Mouse (Mus musculus): ENCODE measurements around the gene Npm3. TPM values are rescaled to one million over a fixed set of nuclear protein-coding genes. Genes with fewer than 3 reads are reported as not detected.
A peak's percentile ranks its signal among the peaks of the same experiment; 100 is the strongest.

The Npm3 gene
- polyA plus RNA-seq, 1 experiment from 2014 or later = 16.0 TPM

DNA sequence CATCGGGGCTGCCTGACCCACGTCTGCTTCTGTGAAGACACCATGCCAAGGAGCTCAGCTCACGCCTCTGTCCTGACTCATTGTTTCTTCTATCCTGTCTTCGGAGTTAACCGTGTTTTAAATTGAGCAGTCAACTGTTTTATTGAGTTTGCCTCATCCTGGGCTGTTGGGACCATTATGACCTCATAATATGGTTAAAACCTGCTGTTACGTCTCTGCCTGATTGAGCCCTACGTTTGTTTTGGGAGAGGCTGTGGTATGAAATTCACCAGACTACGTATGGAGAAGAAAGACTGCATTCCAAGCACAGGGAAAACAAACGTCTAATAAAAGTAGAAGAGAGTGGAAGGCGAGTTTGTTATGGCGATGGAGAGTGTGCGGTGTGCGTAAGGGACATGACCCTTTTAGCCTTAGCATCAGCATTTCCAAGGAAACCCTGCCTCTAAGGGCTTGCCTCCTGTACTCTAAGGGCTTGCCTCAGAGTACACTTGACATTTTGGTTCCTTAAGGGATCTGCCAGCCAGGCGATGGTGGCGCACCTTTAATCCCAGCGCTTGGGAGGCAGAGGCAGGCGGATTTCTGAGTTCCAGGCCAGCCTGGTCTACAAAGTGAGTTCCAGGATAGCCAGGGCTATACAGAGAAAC, 34.7 kb upstream of the Npm3 start:
- H3K4me3 ChIP-seq (replicated peaks) = peak overlapping the region; percentile 90
- H3K9me3 ChIP-seq = no peaks in the 10 kb centered on the region
- WGBS = 30% methylated on average over 17 of the region's 17 CpGs
- no peak for ATAC-seq (ENCODE audit: insufficient read depth, low FRiP score, low read depth)
- H3K27me3 ChIP-seq (replicated peaks) = no peaks in the 10 kb centered on the region
- peak overlapping the region; percentile 60; the same call in 1 of the 2 replicates for H3K27ac ChIP-seq
- H3K9ac ChIP-seq = no peak overlapping the region
- 0 out of 2 replicates have a peak, but pooled peaks cover 8% of the 10 kb centered on the region for H3K36me3 ChIP-seq
- peaks cover 15% of the 10 kb centered on the region for H3K4me1 ChIP-seq
- H3K4me2 ChIP-seq = peak overlapping the region; percentile 59

DNA sequence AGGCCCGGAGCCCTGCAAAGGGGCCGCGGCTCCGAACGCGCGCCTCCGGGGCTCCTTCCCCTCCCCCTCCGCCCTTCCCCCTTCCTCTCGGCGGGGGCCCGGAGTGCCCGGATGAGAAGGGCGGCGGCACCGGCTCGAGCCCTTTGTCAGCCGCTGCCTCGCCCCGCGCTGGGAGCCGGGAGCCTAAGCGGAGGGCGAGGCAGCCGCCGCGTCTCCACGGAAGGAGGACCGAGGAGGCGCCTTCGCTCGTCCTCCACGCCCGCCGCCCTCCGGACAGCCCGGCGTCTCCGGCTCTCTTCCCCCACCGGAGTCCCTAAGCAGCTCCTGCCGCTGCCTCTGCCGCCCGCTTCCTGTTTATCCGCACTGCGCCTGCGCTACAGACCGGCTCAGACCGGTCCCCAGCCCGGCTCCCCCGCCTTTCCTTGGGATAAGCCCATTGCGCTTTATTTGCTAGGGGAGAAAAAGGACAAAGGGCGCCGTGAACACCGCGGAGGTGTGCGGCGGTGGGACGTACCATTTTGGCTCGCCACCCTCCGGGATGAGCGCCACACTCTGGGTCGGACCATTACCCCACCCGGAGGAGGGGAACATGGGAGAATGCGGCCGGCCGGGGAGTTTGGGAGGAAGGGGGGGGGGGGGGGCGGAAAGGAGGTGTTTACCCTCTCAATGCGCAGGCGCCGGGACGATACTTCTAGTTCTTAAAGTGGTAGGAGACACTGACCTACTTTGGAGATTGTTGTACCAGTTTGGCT, 34.0 kb upstream of the Npm3 start, which contains the start of gene Mgea5:
Gene Mgea5 (minus strand): TSS at position 657 of the 752 bp plus-strand sequence.
- peak within 1 kb of the TSS; percentile 59 for H3K4me2 ChIP-seq
- no peaks in the 10 kb centered on the region for H3K27me3 ChIP-seq (replicated peaks)
- H3K27ac ChIP-seq = peak within 1 kb of the TSS; percentile 97
- peak; percentile 98 for ATAC-seq (ENCODE audit: insufficient read depth, low FRiP score, low read depth)
- H3K36me3 ChIP-seq = peaks cover 8% of the 10 kb centered on the region; the same call in 1 of the 2 replicates
- under 1% methylated on average over 58 of the region's 71 CpGs for WGBS
- peaks cover 15% of the 10 kb centered on the region for H3K4me1 ChIP-seq
- peak within 1 kb of the TSS; percentile 90 for H3K4me3 ChIP-seq (replicated peaks)
- H3K9ac ChIP-seq = peak within 1 kb of the TSS; percentile 97
- H3K9me3 ChIP-seq = no peaks in the 10 kb centered on the region

DNA sequence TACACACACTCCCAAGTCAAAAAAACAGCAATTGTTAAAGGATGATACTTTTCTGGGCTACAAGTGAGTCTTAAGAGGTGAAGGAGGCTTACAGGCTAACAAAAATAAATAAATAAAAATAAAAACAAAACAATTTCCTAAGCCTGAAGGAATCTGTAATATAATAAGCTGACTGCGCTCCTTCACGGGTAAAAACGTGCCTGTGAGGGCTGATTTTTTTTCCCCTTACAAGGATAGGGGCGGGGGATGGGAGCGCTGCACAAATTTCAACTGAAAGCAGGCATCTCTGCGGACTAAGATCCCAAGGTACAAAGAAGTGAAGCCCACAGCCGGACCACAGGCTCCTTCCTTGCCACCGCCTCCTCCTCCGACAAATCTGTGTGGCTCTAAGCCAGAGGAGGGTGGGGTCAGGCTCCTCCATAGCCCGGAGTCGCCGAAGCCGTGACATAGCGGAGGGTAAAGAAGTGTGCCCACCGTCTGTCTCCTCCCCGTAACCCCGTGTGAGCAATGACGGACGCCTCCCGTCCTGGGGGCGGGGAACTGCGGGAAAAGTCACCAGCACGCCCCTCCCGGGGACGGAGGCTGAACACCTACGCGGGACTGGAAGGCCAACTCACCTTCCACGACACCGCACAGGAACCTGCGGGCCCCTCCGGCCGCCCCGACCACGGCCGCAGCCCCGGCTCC, 33.1 kb upstream of the Npm3 start:
- peak overlapping the region; percentile 90 for H3K4me3 ChIP-seq (replicated peaks)
- H3K36me3 ChIP-seq = peaks cover 16% of the 10 kb centered on the region; the same call in 1 of the 2 replicates
- H3K4me2 ChIP-seq = peak overlapping the region; percentile 54
- H3K27ac ChIP-seq = peak overlapping the region; percentile 97
- under 1% methylated on average over 36 of the region's 36 CpGs for WGBS
- H3K9me3 ChIP-seq = no peaks in the 10 kb centered on the region
- peak overlapping the region; percentile 97 for H3K9ac ChIP-seq
- peak; percentile 27; the same call in 1 of the 2 replicates for ATAC-seq (ENCODE audit: insufficient read depth, low FRiP score, low read depth)
- H3K4me1 ChIP-seq = peaks cover 15% of the 10 kb centered on the region
- H3K27me3 ChIP-seq (replicated peaks) = no peaks in the 10 kb centered on the region

DNA sequence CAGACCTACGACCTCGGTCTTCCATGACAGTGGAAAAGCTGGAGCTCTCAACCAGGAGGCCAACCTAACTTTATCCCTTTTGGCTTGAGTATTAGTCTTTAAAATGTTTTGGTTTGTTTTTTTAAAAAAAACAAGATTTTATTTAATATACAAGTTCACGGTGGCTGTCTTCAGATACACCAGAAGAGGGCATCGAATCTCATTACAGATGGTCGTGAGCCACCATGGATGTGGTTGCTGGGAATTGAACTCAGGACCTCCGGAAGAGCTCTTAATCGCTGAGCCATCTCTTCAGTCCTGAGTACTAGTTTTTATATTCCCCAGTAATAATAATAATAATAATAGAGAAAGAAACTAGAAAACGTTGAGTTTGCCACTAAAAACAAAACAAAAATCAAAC, 32.3 kb upstream of the Npm3 start:
- 61% methylated on average over 8 of the region's 8 CpGs for WGBS
- Histone ChIP-seq H3K9me3 (no peaks in the 10 kb centered on the region), H3K27ac (no peak overlapping the region), H3K27me3 (replicated peaks) (no peaks in the 10 kb centered on the region), H3K36me3 (peaks cover 21% of the 10 kb centered on the region; the same call in 1 of the 2 replicates), H3K4me2 (peak overlapping the region; percentile 54), H3K4me3 (replicated peaks) (peak overlapping the region; percentile 90; the same call in 1 of the 2 replicates), H3K4me1 (peaks cover 15% of the 10 kb centered on the region), H3K9ac (no peak overlapping the region; the same call in 1 of the 2 replicates)
- ATAC-seq (ENCODE audit: insufficient read depth, low FRiP score, low read depth) = no peak

DNA sequence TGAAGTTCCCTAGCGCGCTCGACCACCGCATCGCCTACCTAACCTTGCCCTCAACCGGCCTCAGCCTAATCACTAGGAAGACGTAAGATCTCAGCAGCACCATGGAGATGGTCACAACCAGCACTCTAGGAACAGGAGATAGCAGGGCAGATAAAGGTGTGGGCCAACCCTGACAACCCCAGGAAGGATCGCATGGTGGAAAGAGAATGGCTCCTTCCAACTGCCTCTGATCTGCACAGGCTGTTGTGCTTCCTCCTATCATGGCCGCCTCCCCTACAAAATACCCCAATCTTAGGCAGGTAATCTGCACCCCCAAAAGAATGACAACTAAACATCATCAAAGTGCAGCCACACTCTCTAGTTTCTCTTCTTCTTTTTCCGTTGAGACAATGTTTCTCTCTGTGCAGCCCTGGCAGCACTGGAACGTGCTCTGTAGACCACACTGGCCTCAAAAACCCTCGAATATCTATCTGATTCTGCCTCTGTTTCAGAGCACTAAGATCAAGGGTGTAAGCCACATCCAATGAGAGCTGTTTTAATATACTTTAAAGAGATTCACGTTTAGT, 31.0 kb upstream of the Npm3 start:
- Histone ChIP-seq H3K4me2 (peak overlapping the region; percentile 54; the same call in 1 of the 2 replicates), H3K36me3 (peaks cover 28% of the 10 kb centered on the region; the same call in 1 of the 2 replicates), H3K9me3 (no peaks in the 10 kb centered on the region), H3K27ac (no peak overlapping the region), H3K27me3 (replicated peaks) (no peaks in the 10 kb centered on the region), H3K9ac (no peak overlapping the region), H3K4me3 (replicated peaks) (no peak overlapping the region), H3K4me1 (peaks cover 15% of the 10 kb centered on the region)
- no peak for ATAC-seq (ENCODE audit: insufficient read depth, low FRiP score, low read depth)
- 80% methylated on average over 13 of the region's 13 CpGs for WGBS

DNA sequence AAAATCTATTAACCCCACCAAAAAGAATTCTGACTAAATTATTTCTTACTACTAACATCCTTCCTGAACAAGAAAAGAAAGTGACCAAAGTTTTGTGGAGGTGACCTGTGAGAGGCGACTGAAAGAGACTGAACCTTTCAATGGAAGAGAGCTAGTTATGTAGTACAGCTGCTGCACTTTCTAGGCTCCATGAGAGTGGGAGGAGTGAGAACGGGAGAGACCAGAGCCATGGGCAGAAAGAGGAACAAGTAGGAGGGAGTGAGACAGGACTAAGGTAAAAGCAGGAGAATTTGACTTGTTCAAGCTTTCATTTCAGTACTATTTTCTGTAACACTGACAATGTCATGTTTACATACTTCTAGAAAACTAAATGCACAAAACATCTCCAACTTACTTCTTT, 26.1 kb upstream of the Npm3 start:
- H3K27me3 ChIP-seq (replicated peaks) = no peaks in the 10 kb centered on the region
- H3K27ac ChIP-seq = no peak overlapping the region
- peaks cover 69% of the 10 kb centered on the region for H3K36me3 ChIP-seq
- 67% methylated on average over 2 of the region's 2 CpGs for WGBS
- no peak overlapping the region for H3K9ac ChIP-seq
- H3K4me2 ChIP-seq = no peak overlapping the region
- peaks cover 3% of the 10 kb centered on the region for H3K4me1 ChIP-seq
- no peaks in the 10 kb centered on the region for H3K9me3 ChIP-seq
- ATAC-seq (ENCODE audit: insufficient read depth, low FRiP score, low read depth) = no peak
- no peak overlapping the region for H3K4me3 ChIP-seq (replicated peaks)

DNA sequence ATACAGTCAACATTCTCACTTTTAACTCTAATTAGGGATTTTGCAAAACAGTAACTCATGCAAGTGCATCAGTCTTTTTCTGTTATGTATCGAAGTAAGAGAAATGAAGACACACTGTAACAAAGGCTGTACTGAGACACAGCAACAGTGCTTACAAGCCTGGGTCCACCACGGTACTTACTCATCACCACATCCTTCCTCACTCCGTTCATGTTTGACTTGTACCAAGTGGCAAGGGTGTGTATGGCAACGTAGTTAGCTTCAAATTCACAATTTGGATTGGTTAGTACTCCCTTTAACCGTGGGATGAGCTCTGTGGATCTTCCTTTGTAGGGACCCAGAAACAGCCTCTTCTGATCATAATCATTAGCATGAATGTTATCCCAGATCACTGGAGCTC, 22.1 kb upstream of the Npm3 start:
- WGBS = 85% methylated on average over 5 of the region's 5 CpGs
- Histone ChIP-seq H3K27ac (no peak overlapping the region), H3K27me3 (replicated peaks) (no peaks in the 10 kb centered on the region), H3K36me3 (peaks cover 79% of the 10 kb centered on the region), H3K9ac (no peak overlapping the region), H3K9me3 (no peaks in the 10 kb centered on the region), H3K4me3 (replicated peaks) (no peak overlapping the region), H3K4me2 (no peak overlapping the region), H3K4me1 (no peaks in the 10 kb centered on the region)
- no peak for ATAC-seq (ENCODE audit: insufficient read depth, low FRiP score, low read depth)

GRCm38 (mm10) chr19:45760810-45761209, 11.4 kb upstream of the Npm3 start:
- H3K4me2 ChIP-seq = no peak overlapping the region
- H3K9ac ChIP-seq = no peak overlapping the region
- peaks cover 46% of the 10 kb centered on the region for H3K36me3 ChIP-seq
- H3K4me3 ChIP-seq (replicated peaks) = no peak overlapping the region
- no peak overlapping the region for H3K27ac ChIP-seq
- no peaks in the 10 kb centered on the region for H3K27me3 ChIP-seq (replicated peaks)
- no peak for ATAC-seq (ENCODE audit: insufficient read depth, low FRiP score, low read depth)
- no peaks in the 10 kb centered on the region for H3K9me3 ChIP-seq
- no peaks in the 10 kb centered on the region for H3K4me1 ChIP-seq
- 80% methylated on average over 3 of the region's 3 CpGs for WGBS

GRCm38 (mm10) chr19:45758671-45759070, 9.3 kb upstream of the Npm3 start:
- peaks cover 67% of the 10 kb centered on the region for H3K36me3 ChIP-seq
- no peaks in the 10 kb centered on the region for H3K27me3 ChIP-seq (replicated peaks)
- H3K4me2 ChIP-seq = no peak overlapping the region
- no peak overlapping the region for H3K27ac ChIP-seq
- ATAC-seq (ENCODE audit: insufficient read depth, low FRiP score, low read depth) = no peak
- no peak overlapping the region for H3K9ac ChIP-seq
- H3K4me1 ChIP-seq = no peaks in the 10 kb centered on the region
- 88% methylated on average over 5 of the region's 5 CpGs for WGBS
- H3K9me3 ChIP-seq = no peaks in the 10 kb centered on the region
- no peak overlapping the region for H3K4me3 ChIP-seq (replicated peaks)

GRCm38 (mm10) chr19:45753551-45753950, 4.2 kb upstream of the Npm3 start:
- Histone ChIP-seq H3K4me3 (replicated peaks) (no peak overlapping the region), H3K4me2 (no peak overlapping the region), H3K4me1 (peaks cover 3% of the 10 kb centered on the region), H3K9me3 (no peaks in the 10 kb centered on the region), H3K27ac (no peak overlapping the region), H3K36me3 (peaks cover 45% of the 10 kb centered on the region), H3K27me3 (replicated peaks) (no peaks in the 10 kb centered on the region), H3K9ac (no peak overlapping the region)
- 86% methylated on average over 3 of the region's 3 CpGs for WGBS
- no peak for ATAC-seq (ENCODE audit: insufficient read depth, low FRiP score, low read depth)

DNA sequence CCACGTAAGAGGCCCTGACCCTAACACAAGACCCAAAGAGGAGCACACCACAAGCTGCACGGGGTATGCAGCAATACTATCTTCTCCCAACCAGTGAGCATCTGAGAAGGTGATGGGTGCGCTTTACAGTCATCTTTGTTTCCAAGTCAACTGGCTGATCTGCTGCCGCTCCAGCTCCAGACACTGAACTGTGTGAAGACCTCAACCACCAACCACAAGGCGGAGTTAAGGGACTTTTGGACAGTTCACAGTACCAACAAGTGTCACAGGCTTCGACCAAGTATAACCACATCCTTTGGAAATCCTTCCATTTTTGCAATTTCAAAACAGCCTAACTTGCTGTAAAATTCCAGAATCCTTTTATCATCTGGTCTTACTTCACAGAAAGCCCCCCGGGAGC, 2.5 kb upstream of the Npm3 start:
- H3K4me1 ChIP-seq = peaks cover 15% of the 10 kb centered on the region
- no peak overlapping the region for H3K9ac ChIP-seq
- H3K36me3 ChIP-seq = peaks cover 35% of the 10 kb centered on the region
- ATAC-seq (ENCODE audit: insufficient read depth, low FRiP score, low read depth) = no peak
- H3K4me3 ChIP-seq (replicated peaks) = no peak overlapping the region
- H3K27ac ChIP-seq = no peak overlapping the region
- H3K9me3 ChIP-seq = no peaks in the 10 kb centered on the region
- no peaks in the 10 kb centered on the region; the same call in 1 of the 2 replicates for H3K27me3 ChIP-seq (replicated peaks)
- 90% methylated on average over 7 of the region's 7 CpGs for WGBS
- H3K4me2 ChIP-seq = no peak overlapping the region
